Mouse (Mus musculus) hindbrain, postnatal 0 days (tissue): ENCODE data around the gene Hormad2. TPM values are rescaled to one million over a fixed set of nuclear protein-coding genes. Genes with fewer than 3 reads are reported as not detected.

Experiments used
- ATAC-seq: fragments of 200-750 bp; cut with Nextera tagmentation; 2 replicates; pipeline ENCODE4 v1.8.0; 2017; ENCODE audit warnings: mild to moderate bottlenecking, moderate TSS enrichment, moderate library complexity
- DNase-seq: peaks from one replicate; pipeline ENCODE4 v3.0.0-alpha.2; 2015; ENCODE audit warnings: low spot score
- H3K27ac ChIP-seq: fragments of 300-500 bp; sonication (generic); 2 replicates; pipeline ENCODE4 v1.5.1; 2014; ENCODE audit warnings: mild to moderate bottlenecking
- H3K27me3 ChIP-seq: fragments of 300-500 bp; sonication (generic); 2 replicates; pipeline ENCODE4 v1.6.1; 2014; ENCODE audit warnings: low read length, mixed read lengths; ENCODE audit not compliant: insufficient read depth
- H3K36me3 ChIP-seq: fragments of 300-500 bp; sonication (generic); 2 replicates; pipeline ENCODE4 v1.6.1; 2014; ENCODE audit warnings: low read length, mixed read lengths; ENCODE audit not compliant: insufficient read depth
- H3K4me1 ChIP-seq: fragments of 300-500 bp; sonication (generic); 2 replicates; pipeline ENCODE4 v1.6.1; 2014; ENCODE audit warnings: antibody characterized with exemption, low read length, mixed read lengths; ENCODE audit not compliant: insufficient read depth
- H3K4me2 ChIP-seq: fragments of 300-500 bp; sonication (generic); 2 replicates; pipeline ENCODE4 v1.6.1; 2014; ENCODE audit warnings: low read depth, mild to moderate bottlenecking, low read length, moderate library complexity, mixed read lengths
- H3K4me3 ChIP-seq: fragments of 300-500 bp; sonication (generic); 2 replicates; pipeline ENCODE4 v1.5.1; 2014; ENCODE audit warnings: low read length
- H3K9ac ChIP-seq: fragments of 300-500 bp; sonication (generic); replicated peaks from 2 replicates; pipeline ENCODE4 v1.6.1; 2014; ENCODE audit warnings: mild to moderate bottlenecking, low read length, moderate library complexity, mixed read lengths
- H3K9me3 ChIP-seq: fragments of 300-500 bp; sonication (generic); 2 replicates; pipeline ENCODE4 v1.6.1; 2016; ENCODE audit warnings: low read length, mixed read lengths
- CTCF ChIP-seq: IDR thresholded peaks from 2 replicates; pipeline ENCODE4 v1.5.1; 2016; ENCODE audit warnings: antibody characterized with exemption, control low read depth, low read depth
- WGBS: fragments of 180-500 bp; shearing (Covaris S2); extraction: QIAGEN DNeasy Blood & Tissue Kit; methylation state at CpG from one replicate; pipeline ENCODE4 v1.1.7; 2014; 5-methylcytosine and 5-hydroxymethylcytosine counted together
- polyA plus RNA-seq: library from polyadenylated mRNA; unstranded; fragments of >200 nt; fragmentation: Nextera tagmentation; extraction: Ambion mirVana; gene quantifications from 2 replicates; pipeline ENCODE4 v1.2.1, GENCODE M21; 2015
- total RNA-seq: library from RNA; depleted of rRNA; stranded (reverse); fragments of >200 nt; gene quantifications from 2 replicates; pipeline ENCODE4 v1.2.3, GENCODE M21; 2014

The Hormad2 gene
- total and polyA plus RNA-seq, 2 experiments from 2014 or later, result not detected

- H3K36me3 ChIP-seq, result no peaks in the 10 kb centered on the region
- WGBS, result 61% methylated on average over 4 of the region's 4 CpGs
- H3K4me3 ChIP-seq, result no peak overlapping the region
- no peak for ATAC-seq
- no peak overlapping the region for H3K4me2 ChIP-seq
- no peaks in the 10 kb centered on the region for H3K27me3 ChIP-seq
- no peak for TF ChIP-seq CTCF
- no peak overlapping the region for H3K27ac ChIP-seq
- H3K9me3 ChIP-seq, result no peaks in the 10 kb centered on the region
- no peak for DNase-seq
- H3K9ac ChIP-seq, result no peak overlapping the region
- H3K4me1 ChIP-seq, result no peaks in the 10 kb centered on the region
Measured at GRCm38 (mm10) chr11:4343926-4344325, 97.0 kb downstream of the Hormad2 start.

DNA sequence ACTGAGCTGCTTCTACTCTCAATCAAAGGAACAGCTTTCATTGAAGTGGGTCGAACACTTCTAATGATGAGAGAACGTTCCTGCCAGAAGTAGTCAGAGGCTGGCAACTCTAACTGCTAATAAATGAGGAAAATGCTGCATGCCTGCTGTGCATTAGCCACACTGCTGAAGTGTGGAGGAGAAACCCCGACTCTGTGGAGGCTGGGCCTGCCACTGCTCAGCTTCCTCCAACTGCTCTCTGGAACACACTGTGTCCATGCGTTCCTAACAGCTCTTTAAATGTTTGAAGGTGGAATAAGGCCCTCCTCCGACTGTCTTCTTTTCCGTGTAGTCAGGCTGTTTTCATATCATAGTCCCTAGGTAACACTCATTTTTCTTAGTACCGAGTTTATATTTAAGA lies 98.9 kb downstream of the Hormad2 start:
- no peaks in the 10 kb centered on the region for H3K36me3 ChIP-seq
- no peak overlapping the region for H3K27ac ChIP-seq
- H3K4me2 ChIP-seq, result no peak overlapping the region
- no peak overlapping the region for H3K4me3 ChIP-seq
- WGBS, result 46% methylated on average over 7 of the region's 7 CpGs
- TF ChIP-seq CTCF, result no peak
- no peaks in the 10 kb centered on the region for H3K4me1 ChIP-seq
- ATAC-seq (no peak), DNase-seq (no peak)
- no peaks in the 10 kb centered on the region for H3K9me3 ChIP-seq
- H3K9ac ChIP-seq, result no peak overlapping the region
- H3K27me3 ChIP-seq, result no peaks in the 10 kb centered on the region

GRCm38 (mm10) chr11:4340109-4340779 lies 100.7 kb downstream of the Hormad2 start:
- DNase-seq (no peak), ATAC-seq (no peak)
- no peaks in the 10 kb centered on the region for H3K27me3 ChIP-seq
- 89% methylated on average over 9 of the region's 9 CpGs for WGBS
- no peak overlapping the region for H3K4me2 ChIP-seq
- H3K4me3 ChIP-seq, result no peak overlapping the region
- no peak overlapping the region for H3K27ac ChIP-seq
- no peaks in the 10 kb centered on the region for H3K4me1 ChIP-seq
- no peaks in the 10 kb centered on the region for H3K36me3 ChIP-seq
- H3K9ac ChIP-seq, result no peak overlapping the region
- no peaks in the 10 kb centered on the region for H3K9me3 ChIP-seq
- TF ChIP-seq CTCF, result no peak

DNA sequence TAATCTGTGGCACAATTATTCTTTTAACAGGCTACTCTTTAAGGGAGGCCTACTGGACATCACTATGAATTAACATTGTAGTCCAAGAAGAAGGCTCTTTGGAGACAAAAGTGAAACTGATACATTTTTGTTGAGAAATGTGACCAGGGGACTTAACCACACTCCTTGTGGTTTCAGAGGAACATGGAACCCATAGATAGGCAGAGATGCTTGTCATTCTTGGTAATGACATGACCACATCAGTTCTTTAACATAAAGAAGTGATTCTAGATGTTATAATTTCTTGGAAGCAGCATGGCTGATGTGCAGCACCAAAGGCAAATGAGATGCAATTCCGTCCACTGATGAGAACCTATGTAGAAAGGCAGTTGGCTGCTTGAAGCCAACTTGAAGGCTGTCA lies 101.6 kb downstream of the Hormad2 start:
- H3K27ac ChIP-seq, result no peak overlapping the region
- ATAC-seq (no peak), DNase-seq (no peak)
- H3K4me2 ChIP-seq, result no peak overlapping the region
- H3K4me1 ChIP-seq, result no peaks in the 10 kb centered on the region
- no peaks in the 10 kb centered on the region for H3K9me3 ChIP-seq
- H3K9ac ChIP-seq, result no peak overlapping the region
- H3K27me3 ChIP-seq, result no peaks in the 10 kb centered on the region
- H3K4me3 ChIP-seq, result no peak overlapping the region
- 98% methylated on average over 1 of the region's 1 CpGs for WGBS
- no peaks in the 10 kb centered on the region for H3K36me3 ChIP-seq
- TF ChIP-seq CTCF, result no peak

DNA sequence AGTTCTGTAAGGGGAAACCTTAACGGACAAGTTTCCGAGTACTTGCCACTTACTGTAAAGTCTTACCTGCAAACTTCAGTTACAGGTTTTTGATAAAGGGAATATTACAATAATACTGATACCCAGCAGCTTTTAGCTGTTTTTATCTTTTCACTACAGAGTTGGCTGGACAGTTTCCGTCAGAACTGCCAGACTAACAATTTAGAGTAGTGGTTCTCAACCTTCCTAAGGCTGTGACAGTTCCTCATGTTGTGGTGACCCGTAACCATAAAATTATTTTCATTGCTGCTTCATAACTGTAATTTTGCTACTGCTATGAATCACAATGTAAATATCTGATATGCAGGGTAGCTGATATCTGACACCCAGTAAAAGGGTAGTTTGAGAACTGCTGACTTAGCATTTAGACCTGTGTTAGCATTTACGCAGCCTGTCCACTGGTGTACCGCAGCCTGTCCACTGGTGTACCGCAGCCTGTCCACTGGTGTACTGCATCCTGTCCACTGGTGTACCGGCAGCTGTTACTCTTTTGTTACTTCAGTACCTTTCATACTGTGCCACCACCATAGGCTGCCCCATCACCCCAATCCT lies 104.1 kb downstream of the Hormad2 start:
- no peak overlapping the region for H3K27ac ChIP-seq
- H3K36me3 ChIP-seq, result no peaks in the 10 kb centered on the region
- H3K27me3 ChIP-seq, result no peaks in the 10 kb centered on the region
- no peak for TF ChIP-seq CTCF
- H3K4me3 ChIP-seq, result no peak overlapping the region
- no peak overlapping the region for H3K4me2 ChIP-seq
- ATAC-seq, result no peak
- no peaks in the 10 kb centered on the region for H3K4me1 ChIP-seq
- no peak for DNase-seq
- WGBS, result 86% methylated on average over 8 of the region's 8 CpGs
- H3K9ac ChIP-seq, result no peak overlapping the region
- H3K9me3 ChIP-seq, result no peaks in the 10 kb centered on the region

DNA sequence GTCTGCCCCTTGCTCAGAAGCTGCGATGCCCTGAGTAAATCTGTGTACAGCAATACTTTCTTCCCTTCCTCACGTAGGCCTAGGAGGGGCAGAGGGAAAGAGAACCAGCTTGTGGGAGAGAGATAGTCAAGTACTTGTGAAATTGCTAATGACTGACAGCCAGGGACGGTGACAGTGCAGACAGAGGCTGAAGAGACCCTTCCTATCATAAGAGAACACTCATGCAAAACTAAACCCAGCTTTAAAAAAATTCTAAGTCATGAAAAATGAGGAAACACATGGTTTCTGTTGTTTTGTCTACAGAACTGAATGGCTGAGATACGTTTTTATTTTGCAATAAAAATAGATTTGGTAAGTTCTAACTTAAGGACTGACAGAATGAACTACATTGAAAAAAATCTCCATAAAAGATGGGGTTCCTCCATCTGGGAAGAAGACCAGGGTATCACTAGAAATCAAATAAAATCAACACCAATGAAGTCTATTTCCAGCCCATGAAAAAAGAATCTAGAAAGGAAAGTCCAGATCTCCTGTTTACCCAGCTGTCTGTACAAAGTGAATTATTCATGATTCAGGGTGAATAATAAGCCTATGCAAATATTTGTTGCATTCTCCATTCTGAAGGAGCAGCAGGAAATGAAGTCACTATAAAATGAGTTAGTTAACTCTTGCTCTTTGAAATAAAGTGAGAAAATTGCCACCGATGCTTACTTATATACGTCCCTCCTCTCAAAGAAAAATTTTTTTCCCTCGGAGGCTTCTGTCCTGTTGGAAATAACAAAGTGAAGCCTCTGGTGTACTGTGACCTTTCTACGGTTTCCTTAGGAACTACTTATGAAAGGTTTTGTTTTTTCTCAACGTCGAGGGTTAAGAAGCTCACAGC lies 104.9 kb downstream of the Hormad2 start:
- Histone ChIP-seq H3K36me3 (no peaks in the 10 kb centered on the region), H3K9ac (no peak overlapping the region), H3K9me3 (no peaks in the 10 kb centered on the region), H3K4me2 (no peak overlapping the region), H3K27ac (no peak overlapping the region), H3K4me1 (no peaks in the 10 kb centered on the region), H3K27me3 (no peaks in the 10 kb centered on the region), H3K4me3 (no peak overlapping the region)
- ATAC-seq (no peak), DNase-seq (no peak)
- no peak for TF ChIP-seq CTCF
- WGBS, result 60% methylated on average over 10 of the region's 10 CpGs
